Mouse (Mus musculus): Measurements from ENCODE around the gene Crxos. TPM values are rescaled to one million over a fixed set of nuclear protein-coding genes. Genes with fewer than 3 reads are reported as not detected.

Crxos gene
- polyA plus RNA-seq, 1 experiment = not detected

DNA sequence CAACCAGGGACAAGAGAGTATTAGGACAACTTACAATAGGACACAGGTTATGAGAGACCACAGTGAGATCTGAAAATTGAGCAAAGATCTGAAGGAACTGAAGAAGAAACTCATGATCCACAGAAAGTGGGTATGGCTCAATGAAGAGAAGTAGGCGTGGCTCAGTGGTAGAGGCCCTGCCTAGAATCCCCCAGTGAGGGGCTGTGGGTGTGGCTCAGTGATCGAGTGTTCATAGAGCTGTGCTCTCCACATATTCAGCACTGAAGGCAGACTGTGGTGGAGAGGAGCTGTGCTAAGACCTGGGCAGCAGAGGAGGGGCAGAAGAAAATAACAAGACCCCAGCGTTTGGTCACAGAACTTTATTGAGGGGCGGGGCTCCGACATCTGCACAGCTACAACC, 55.1 kb downstream of the Crxos start:
- Histone ChIP-seq H3K79me2 (ENCODE audit: control insufficient read depth, insufficient read depth) (peaks cover 8% of the 10 kb centered on the region), H3ac (ENCODE audit: control insufficient read depth, insufficient read length, low read depth) (no peak overlapping the region), H3K4me3 (ENCODE audit: insufficient read depth, poor library complexity, severe bottlenecking) (no peak overlapping the region), H3K36me3 (ENCODE audit: control insufficient read depth, insufficient read depth) (peaks cover 47% of the 10 kb centered on the region), H3K27me3 (ENCODE audit: control insufficient read depth, insufficient read depth, insufficient read length) (no peaks in the 10 kb centered on the region), H3K79me3 (ENCODE audit: low read depth) (no peaks in the 10 kb centered on the region)
- TF ChIP-seq FOSL1 (IDR thresholded peaks at IDR 0.05; ENCODE audit: insufficient read depth, low read length, poor library complexity, severe bottlenecking) = no peak
- no peak for TF ChIP-seq CEBPB (IDR thresholded peaks at IDR 0.05; ENCODE audit: low read depth)
- TF ChIP-seq MYOD1 (IDR thresholded peaks at IDR 0.05; ENCODE audit: control insufficient read depth, insufficient read length, low read depth) = no peak
- no peak for TF ChIP-seq CTCF (IDR thresholded peaks at IDR 0.05; ENCODE audit: control insufficient read depth, insufficient read depth, insufficient read length)

GRCm38 (mm10) chr7:15938621-15939020, 56.2 kb downstream of the Crxos start:
- no peak overlapping the region for H3ac ChIP-seq (ENCODE audit: control insufficient read depth, insufficient read length, low read depth)
- TF ChIP-seq CTCF (IDR thresholded peaks at IDR 0.05; ENCODE audit: control insufficient read depth, insufficient read depth, insufficient read length) (no peak), MAX (IDR thresholded peaks at IDR 0.05) (no peak), MYOD1 (IDR thresholded peaks at IDR 0.05; ENCODE audit: control insufficient read depth, insufficient read length, low read depth) (no peak), CEBPB (IDR thresholded peaks at IDR 0.05; ENCODE audit: low read depth) (no peak), MYOG (IDR thresholded peaks at IDR 0.05; ENCODE audit: control insufficient read depth, extremely low read depth, insufficient read length) (no peak), USF1 (IDR thresholded peaks at IDR 0.05; ENCODE audit: low read depth) (no peak), FOSL1 (IDR thresholded peaks at IDR 0.05; ENCODE audit: insufficient read depth, low read length, poor library complexity, severe bottlenecking) (no peak)
- peaks cover 57% of the 10 kb centered on the region for H3K36me3 ChIP-seq (ENCODE audit: control insufficient read depth, insufficient read depth)
- no peaks in the 10 kb centered on the region for H3K27me3 ChIP-seq (ENCODE audit: control insufficient read depth, insufficient read depth, insufficient read length)
- H3K4me3 ChIP-seq (ENCODE audit: insufficient read depth, poor library complexity, severe bottlenecking) = no peak overlapping the region
- peaks cover 19% of the 10 kb centered on the region for H3K79me2 ChIP-seq (ENCODE audit: control insufficient read depth, insufficient read depth)
- H3K79me3 ChIP-seq (ENCODE audit: low read depth) = peaks cover 6% of the 10 kb centered on the region

DNA sequence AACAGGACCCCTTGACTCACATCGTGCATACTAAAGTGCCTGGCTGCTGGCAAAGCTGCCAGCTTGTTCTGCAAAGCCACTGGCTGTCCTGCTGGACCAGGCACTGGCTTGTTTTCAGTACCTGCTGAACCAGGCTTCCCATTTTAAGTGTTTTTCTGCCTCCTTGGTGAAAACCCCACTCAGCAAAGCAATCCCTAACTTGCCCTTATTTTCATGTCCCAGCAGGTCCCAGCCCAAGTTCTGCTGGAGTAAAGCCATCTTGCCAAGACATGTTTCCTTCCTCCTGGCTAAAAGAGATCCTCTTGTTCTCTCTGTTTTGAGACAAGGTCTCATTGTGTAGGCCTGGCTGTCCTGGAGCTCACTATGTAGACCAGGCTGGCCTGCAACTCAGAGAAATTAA, 61.9 kb downstream of the Crxos start:
- peak overlapping the region; percentile 12 for H3ac ChIP-seq (ENCODE audit: control insufficient read depth, insufficient read length, low read depth)
- TF ChIP-seq MYOD1 (IDR thresholded peaks at IDR 0.05; ENCODE audit: control insufficient read depth, insufficient read length, low read depth) (no peak), MAX (IDR thresholded peaks at IDR 0.05) (no peak), MYOG (IDR thresholded peaks at IDR 0.05; ENCODE audit: control insufficient read depth, extremely low read depth, insufficient read length) (no peak), USF1 (IDR thresholded peaks at IDR 0.05; ENCODE audit: low read depth) (no peak), CTCF (IDR thresholded peaks at IDR 0.05; ENCODE audit: control insufficient read depth, insufficient read depth, insufficient read length) (no peak), FOSL1 (IDR thresholded peaks at IDR 0.05; ENCODE audit: insufficient read depth, low read length, poor library complexity, severe bottlenecking) (no peak), CEBPB (IDR thresholded peaks at IDR 0.05; ENCODE audit: low read depth) (no peak)
- H3K79me3 ChIP-seq (ENCODE audit: low read depth) = peaks cover 25% of the 10 kb centered on the region
- H3K4me3 ChIP-seq (ENCODE audit: insufficient read depth, poor library complexity, severe bottlenecking) = no peak overlapping the region
- peaks cover 50% of the 10 kb centered on the region for H3K36me3 ChIP-seq (ENCODE audit: control insufficient read depth, insufficient read depth)
- H3K79me2 ChIP-seq (ENCODE audit: control insufficient read depth, insufficient read depth) = peaks cover 40% of the 10 kb centered on the region
- H3K27me3 ChIP-seq (ENCODE audit: control insufficient read depth, insufficient read depth, insufficient read length) = no peaks in the 10 kb centered on the region

- Histone ChIP-seq H3K27me3 (ENCODE audit: control insufficient read depth, insufficient read depth, insufficient read length) (no peaks in the 10 kb centered on the region), H3K36me3 (ENCODE audit: control insufficient read depth, insufficient read depth) (peaks cover 47% of the 10 kb centered on the region), H3K4me3 (ENCODE audit: insufficient read depth, poor library complexity, severe bottlenecking) (peak overlapping the region; percentile 64), H3K79me2 (ENCODE audit: control insufficient read depth, insufficient read depth) (peaks cover 40% of the 10 kb centered on the region), H3K79me3 (ENCODE audit: low read depth) (peaks cover 25% of the 10 kb centered on the region), H3ac (ENCODE audit: control insufficient read depth, insufficient read length, low read depth) (peak overlapping the region; percentile 74)
- no peak for TF ChIP-seq MYOG (IDR thresholded peaks at IDR 0.05; ENCODE audit: control insufficient read depth, extremely low read depth, insufficient read length)
These were observed 62.8 kb downstream of the Crxos start for GRCm38 (mm10) chr7:15945211-15945610.

DNA sequence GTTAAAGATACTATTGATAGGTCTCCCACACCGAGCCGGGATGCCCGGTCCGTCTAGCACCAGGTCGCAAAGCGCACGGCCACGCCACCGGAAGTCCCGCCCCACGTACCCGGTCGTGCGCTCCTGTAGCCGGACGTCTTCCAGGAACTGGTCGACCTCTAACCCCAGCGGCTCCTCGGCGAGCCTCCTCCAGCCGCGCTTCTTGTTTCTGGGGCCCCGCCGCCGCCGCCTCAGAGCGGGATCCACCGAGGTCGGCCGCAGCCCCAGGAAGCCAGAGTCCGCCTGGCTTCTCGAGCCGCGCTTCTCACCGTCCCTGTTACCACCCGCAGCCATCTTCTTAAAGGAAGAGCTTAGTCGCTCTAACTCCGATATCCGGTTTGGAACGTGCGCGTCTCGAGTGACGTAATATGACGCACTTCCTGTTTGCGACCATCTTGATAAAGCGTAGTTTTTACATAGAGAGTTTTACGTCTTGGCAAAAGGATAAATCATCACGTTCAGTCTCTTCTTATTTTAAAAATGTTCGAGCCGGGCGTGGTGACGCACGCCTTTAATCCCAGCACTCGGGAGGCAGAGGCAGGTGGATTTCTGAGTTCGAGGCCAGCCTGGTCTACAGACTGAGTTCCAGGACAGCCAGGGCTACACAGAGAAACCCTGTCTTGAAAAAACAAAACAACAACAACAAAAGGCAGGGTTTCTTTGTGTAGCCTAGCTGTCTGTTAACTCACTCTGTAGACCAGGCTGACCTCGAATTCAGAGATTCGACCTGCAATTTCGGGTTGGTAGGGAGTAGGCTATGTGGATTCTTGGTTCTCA, 63.5 kb downstream of the Crxos start, which contains the start of gene Nop53:
Nop53 (minus strand) TSS at position 354 of the 816 bp plus-strand sequence.
- Histone ChIP-seq H3K36me3 (ENCODE audit: control insufficient read depth, insufficient read depth) (peaks cover 50% of the 10 kb centered on the region), H3ac (ENCODE audit: control insufficient read depth, insufficient read length, low read depth) (peak within 1 kb of the TSS; percentile 76), H3K79me2 (ENCODE audit: control insufficient read depth, insufficient read depth) (peaks cover 44% of the 10 kb centered on the region), H3K27me3 (ENCODE audit: control insufficient read depth, insufficient read depth, insufficient read length) (no peaks in the 10 kb centered on the region), H3K4me3 (ENCODE audit: insufficient read depth, poor library complexity, severe bottlenecking) (peak within 1 kb of the TSS; percentile 64), H3K79me3 (ENCODE audit: low read depth) (peaks cover 25% of the 10 kb centered on the region)
- peak; percentile 27 for TF ChIP-seq MAX (IDR thresholded peaks at IDR 0.05)
- TF ChIP-seq USF1 (IDR thresholded peaks at IDR 0.05; ENCODE audit: low read depth) = no peak

- no peaks in the 10 kb centered on the region for H3K27me3 ChIP-seq (ENCODE audit: control insufficient read depth, insufficient read depth, insufficient read length)
- H3K36me3 ChIP-seq (ENCODE audit: control insufficient read depth, insufficient read depth) = peaks cover 51% of the 10 kb centered on the region
- peaks cover 25% of the 10 kb centered on the region for H3K79me3 ChIP-seq (ENCODE audit: low read depth)
- H3K4me3 ChIP-seq (ENCODE audit: insufficient read depth, poor library complexity, severe bottlenecking) = no peak overlapping the region
- peak overlapping the region; percentile 33 for H3ac ChIP-seq (ENCODE audit: control insufficient read depth, insufficient read length, low read depth)
- peaks cover 38% of the 10 kb centered on the region for H3K79me2 ChIP-seq (ENCODE audit: control insufficient read depth, insufficient read depth)
- no peak for TF ChIP-seq FOSL1 (IDR thresholded peaks at IDR 0.05; ENCODE audit: insufficient read depth, low read length, poor library complexity, severe bottlenecking)
- TF ChIP-seq CEBPB (IDR thresholded peaks at IDR 0.05; ENCODE audit: low read depth) = no peak
- TF ChIP-seq MYOG (IDR thresholded peaks at IDR 0.05; ENCODE audit: control insufficient read depth, extremely low read depth, insufficient read length) = no peak
- no peak for TF ChIP-seq USF1 (IDR thresholded peaks at IDR 0.05; ENCODE audit: low read depth)
- TF ChIP-seq MYOD1 (IDR thresholded peaks at IDR 0.05; ENCODE audit: control insufficient read depth, insufficient read length, low read depth) = no peak
- TF ChIP-seq MAX (IDR thresholded peaks at IDR 0.05) = no peak
- TF ChIP-seq CTCF (IDR thresholded peaks at IDR 0.05; ENCODE audit: control insufficient read depth, insufficient read depth, insufficient read length) = no peak
These were observed 65.3 kb downstream of the Crxos start for GRCm38 (mm10) chr7:15947653-15948260.

All from C2C12 (cell line).